Mouse (Mus musculus) liver, embryonic 13.5 days (tissue): Measurements from ENCODE around the gene Ppfia2. TPM values are rescaled to one million over a fixed set of nuclear protein-coding genes. Genes with fewer than 3 reads are reported as not detected.

Experiments used
- ATAC-seq: fragments of 200-750 bp; cut with Nextera tagmentation; 2 replicates; pipeline ENCODE4 v1.8.0; 2017; ENCODE audit warnings: low read depth, mild to moderate bottlenecking, moderate number of reproducible peaks, moderate library complexity
- DNase-seq: peaks from one replicate; pipeline ENCODE4 v3.0.0; 2022
- H3K27ac ChIP-seq: fragments of 300-500 bp; sonication (generic); 2 replicates; pipeline ENCODE4 v1.5.1; 2015; ENCODE audit warnings: moderate library complexity, mild to moderate bottlenecking, inconsistent platforms
- H3K27me3 ChIP-seq: fragments of 300-500 bp; sonication (generic); 2 replicates; pipeline ENCODE4 v1.6.1; 2015; ENCODE audit warnings: mild to moderate bottlenecking, inconsistent platforms
- H3K36me3 ChIP-seq: fragments of 300-500 bp; sonication (generic); 2 replicates; pipeline ENCODE4 v1.6.1; 2015; ENCODE audit warnings: mild to moderate bottlenecking, inconsistent platforms
- H3K4me1 ChIP-seq: fragments of 300-500 bp; sonication (generic); replicated peaks from 2 replicates; pipeline ENCODE4 v1.6.1; 2015; ENCODE audit warnings: inconsistent platforms
- H3K4me2 ChIP-seq: fragments of 300-500 bp; sonication (generic); 2 replicates; pipeline ENCODE4 v1.6.1; 2015; ENCODE audit warnings: inconsistent platforms, mild to moderate bottlenecking, moderate library complexity
- H3K4me3 ChIP-seq: fragments of 300-500 bp; sonication (generic); replicated peaks from 2 replicates; pipeline ENCODE4 v1.5.1; 2015; ENCODE audit warnings: mild to moderate bottlenecking, inconsistent platforms
- H3K9ac ChIP-seq: fragments of 300-500 bp; sonication (generic); 2 replicates; pipeline ENCODE4 v1.6.1; 2015; ENCODE audit warnings: mild to moderate bottlenecking, inconsistent platforms
- H3K9me3 ChIP-seq: fragments of 300-500 bp; sonication (generic); replicated peaks from 2 replicates; pipeline ENCODE4 v1.6.1; 2016; ENCODE audit warnings: inconsistent platforms
- WGBS: fragments of 180-500 bp; shearing (Covaris S2); methylation state at CpG from one replicate; pipeline ENCODE4 v1.1.7; 2015; ENCODE audit not compliant: insufficient replicate concordance; 5-methylcytosine and 5-hydroxymethylcytosine counted together
- polyA plus RNA-seq: library from polyadenylated mRNA; unstranded; fragments of >200 nt; fragmentation: Nextera tagmentation; extraction: Ambion mirVana; gene quantifications from 2 replicates; pipeline ENCODE4 v1.2.1, GENCODE M21; 2015

Ppfia2 gene
- polyA plus RNA-seq, 1 experiment from 2014 or later, result 0.05 TPM

- H3K4me1 ChIP-seq, result no peaks in the 10 kb centered on the region
- no peak overlapping the region for H3K9ac ChIP-seq
- no peaks in the 10 kb centered on the region for H3K27me3 ChIP-seq
- DNase-seq, result no peak
- H3K36me3 ChIP-seq, result no peaks in the 10 kb centered on the region
- H3K9me3 ChIP-seq, result no peaks in the 10 kb centered on the region
- ATAC-seq, result no peak
- no peak overlapping the region for H3K27ac ChIP-seq
- whole genome bisulfite sequencing, result 78% methylated on average over 5 of the region's 5 CpGs
- no peak overlapping the region for H3K4me3 ChIP-seq
- H3K4me2 ChIP-seq, result no peak overlapping the region
Observed at GRCm38 (mm10) chr10:106681395-106681794, 211.3 kb downstream of the Ppfia2 start.

GRCm38 (mm10) chr10:106685519-106685918 is 215.4 kb downstream of the Ppfia2 start:
- Histone ChIP-seq H3K27ac (no peak overlapping the region), H3K36me3 (no peaks in the 10 kb centered on the region), H3K4me1 (no peaks in the 10 kb centered on the region), H3K27me3 (no peaks in the 10 kb centered on the region), H3K9me3 (no peaks in the 10 kb centered on the region), H3K9ac (no peak overlapping the region), H3K4me2 (no peak overlapping the region), H3K4me3 (no peak overlapping the region)
- no peak for ATAC-seq
- no peak for DNase-seq
- 52% methylated on average over 3 of the region's 3 CpGs for WGBS

GRCm38 (mm10) chr10:106719936-106720335 is 249.8 kb downstream of the Ppfia2 start:
- WGBS, result 85% methylated on average over 2 of the region's 2 CpGs
- H3K27me3 ChIP-seq, result no peaks in the 10 kb centered on the region
- ATAC-seq (no peak), DNase-seq (no peak)
- no peaks in the 10 kb centered on the region for H3K4me1 ChIP-seq
- H3K4me3 ChIP-seq, result no peak overlapping the region
- H3K9me3 ChIP-seq, result no peaks in the 10 kb centered on the region
- no peak overlapping the region for H3K9ac ChIP-seq
- H3K4me2 ChIP-seq, result no peak overlapping the region
- H3K27ac ChIP-seq, result no peak overlapping the region
- no peaks in the 10 kb centered on the region for H3K36me3 ChIP-seq

- H3K27ac ChIP-seq, result no peak overlapping the region
- 49% methylated on average over 2 of the region's 2 CpGs for WGBS
- no peaks in the 10 kb centered on the region for H3K27me3 ChIP-seq
- no peak overlapping the region for H3K4me3 ChIP-seq
- no peak for ATAC-seq
- no peak overlapping the region for H3K9ac ChIP-seq
- no peaks in the 10 kb centered on the region for H3K4me1 ChIP-seq
- H3K36me3 ChIP-seq, result no peaks in the 10 kb centered on the region
- DNase-seq, result no peak
- H3K4me2 ChIP-seq, result no peak overlapping the region
- H3K9me3 ChIP-seq, result no peaks in the 10 kb centered on the region
Observed at GRCm38 (mm10) chr10:106732265-106732664, 262.1 kb downstream of the Ppfia2 start.

- WGBS, result 73% methylated on average over 4 of the region's 4 CpGs
- Histone ChIP-seq H3K27ac (no peak overlapping the region), H3K9ac (no peak overlapping the region), H3K4me1 (no peaks in the 10 kb centered on the region), H3K9me3 (no peaks in the 10 kb centered on the region), H3K36me3 (no peaks in the 10 kb centered on the region), H3K4me3 (no peak overlapping the region), H3K27me3 (no peaks in the 10 kb centered on the region), H3K4me2 (no peak overlapping the region)
- ATAC-seq (no peak), DNase-seq (no peak)
Observed at GRCm38 (mm10) chr10:106736230-106737063, 266.3 kb downstream of the Ppfia2 start.

- Histone ChIP-seq H3K4me3 (no peak overlapping the region), H3K27ac (no peak overlapping the region), H3K4me1 (no peaks in the 10 kb centered on the region), H3K27me3 (no peaks in the 10 kb centered on the region), H3K9ac (no peak overlapping the region), H3K36me3 (no peaks in the 10 kb centered on the region), H3K4me2 (no peak overlapping the region), H3K9me3 (no peaks in the 10 kb centered on the region)
- WGBS, result 55% methylated on average over 3 of the region's 3 CpGs
- ATAC-seq, result no peak
- no peak for DNase-seq
Observed at GRCm38 (mm10) chr10:106738190-106738589, 268.1 kb downstream of the Ppfia2 start.

GRCm38 (mm10) chr10:106744966-106745365 is 274.8 kb downstream of the Ppfia2 start:
- no peaks in the 10 kb centered on the region for H3K4me1 ChIP-seq
- ATAC-seq (no peak), DNase-seq (no peak)
- H3K4me2 ChIP-seq, result no peak overlapping the region
- no peaks in the 10 kb centered on the region; the same call in 1 of the 2 replicates for H3K9me3 ChIP-seq
- H3K4me3 ChIP-seq, result no peak overlapping the region
- no peak overlapping the region for H3K9ac ChIP-seq
- H3K27ac ChIP-seq, result no peak overlapping the region
- no peaks in the 10 kb centered on the region for H3K36me3 ChIP-seq
- no peaks in the 10 kb centered on the region for H3K27me3 ChIP-seq

GRCm38 (mm10) chr10:106761061-106761460 is 290.9 kb downstream of the Ppfia2 start:
- Histone ChIP-seq H3K36me3 (no peaks in the 10 kb centered on the region), H3K9ac (no peak overlapping the region), H3K9me3 (0 out of 2 replicates have a peak, but pooled peaks cover 5% of the 10 kb centered on the region), H3K4me1 (no peaks in the 10 kb centered on the region), H3K4me2 (no peak overlapping the region), H3K4me3 (no peak overlapping the region), H3K27me3 (no peaks in the 10 kb centered on the region), H3K27ac (no peak overlapping the region)
- WGBS, result 60% methylated on average over 6 of the region's 6 CpGs
- no peak for DNase-seq
- no peak for ATAC-seq

GRCm38 (mm10) chr10:106763785-106764184 is 293.6 kb downstream of the Ppfia2 start:
- WGBS, result 62% methylated on average over 7 of the region's 7 CpGs
- H3K36me3 ChIP-seq, result no peaks in the 10 kb centered on the region
- H3K27ac ChIP-seq, result no peak overlapping the region
- no peak overlapping the region for H3K4me2 ChIP-seq
- 0 out of 2 replicates have a peak, but pooled peaks cover under 1% of the 10 kb centered on the region for H3K9me3 ChIP-seq
- H3K4me3 ChIP-seq, result no peak overlapping the region
- H3K9ac ChIP-seq, result no peak overlapping the region
- H3K27me3 ChIP-seq, result no peaks in the 10 kb centered on the region
- no peaks in the 10 kb centered on the region for H3K4me1 ChIP-seq
- ATAC-seq, result no peak
- DNase-seq, result no peak

- DNase-seq (no peak), ATAC-seq (no peak)
- Histone ChIP-seq H3K9ac (no peak overlapping the region), H3K36me3 (no peaks in the 10 kb centered on the region), H3K9me3 (no peaks in the 10 kb centered on the region), H3K4me3 (no peak overlapping the region), H3K27ac (no peak overlapping the region), H3K4me2 (no peak overlapping the region), H3K27me3 (no peaks in the 10 kb centered on the region), H3K4me1 (no peaks in the 10 kb centered on the region)
- 76% methylated on average over 1 of the region's 1 CpGs for WGBS
Observed at GRCm38 (mm10) chr10:106775571-106775970, 305.4 kb downstream of the Ppfia2 start.

- no peak overlapping the region for H3K4me2 ChIP-seq
- no peak overlapping the region for H3K4me3 ChIP-seq
- H3K27me3 ChIP-seq, result no peaks in the 10 kb centered on the region
- no peaks in the 10 kb centered on the region for H3K36me3 ChIP-seq
- H3K27ac ChIP-seq, result no peak overlapping the region
- DNase-seq (no peak), ATAC-seq (no peak)
- H3K9me3 ChIP-seq, result no peaks in the 10 kb centered on the region
- 58% methylated on average over 2 of the region's 2 CpGs for WGBS
- no peaks in the 10 kb centered on the region for H3K4me1 ChIP-seq
- H3K9ac ChIP-seq, result no peak overlapping the region
Observed at GRCm38 (mm10) chr10:106815447-106815846, 345.3 kb downstream of the Ppfia2 start.

- Histone ChIP-seq H3K9me3 (no peaks in the 10 kb centered on the region), H3K4me2 (no peak overlapping the region), H3K9ac (no peak overlapping the region), H3K36me3 (no peaks in the 10 kb centered on the region), H3K4me1 (no peaks in the 10 kb centered on the region), H3K27me3 (no peaks in the 10 kb centered on the region), H3K4me3 (no peak overlapping the region), H3K27ac (no peak overlapping the region)
- no peak for ATAC-seq
- no peak for DNase-seq
- WGBS, result 60% methylated on average over 4 of the region's 4 CpGs
Observed at GRCm38 (mm10) chr10:106818381-106818780, 348.2 kb downstream of the Ppfia2 start.
